ENCODE assay signal across 8 mouse cellular contexts in the genomic region with DNA sequence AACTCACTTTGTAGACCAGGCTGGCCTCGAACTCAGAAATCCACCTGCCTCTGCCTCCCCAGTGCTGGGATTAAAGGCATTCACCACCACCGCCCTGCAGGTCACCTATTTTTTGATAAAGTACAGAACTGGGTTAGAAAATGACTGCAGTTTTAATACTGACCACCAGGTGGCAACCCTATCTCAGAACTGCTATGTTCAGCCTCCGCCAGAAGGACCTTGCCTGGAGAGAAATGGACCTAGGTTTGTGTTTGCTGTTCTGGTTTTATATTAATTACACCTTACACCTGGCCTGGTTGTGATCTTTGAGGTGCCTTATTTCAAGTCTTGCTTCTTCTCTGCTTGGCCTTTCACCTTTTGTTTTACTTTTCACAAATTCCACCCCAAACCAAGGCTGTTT. TPM values are rescaled to one million over a fixed set of nuclear protein-coding genes. Genes with fewer than 3 reads are reported as not detected.
DNase-seq lines count a peak whose midpoint lies in the region; ATAC-seq and TF ChIP-seq lines count a peak whose summit lies in the region.

No protein-coding gene starts in this region.

- no peaks in the 10 kb centered on the region for H3K27me3 ChIP-seq in intestine, embryonic 16.5 days (replicated peaks; ENCODE audit: control insufficient read depth, insufficient read depth, low read length)
- no peaks in the 10 kb centered on the region for H3K27me3 ChIP-seq in limb, embryonic 11.5 days (ENCODE audit: control insufficient read depth, insufficient read depth, low read length)

- H3K4me2 ChIP-seq in intestine, embryonic 16.5 days (ENCODE audit: low read depth, low read length), result no peak overlapping the region
- H3K4me2 ChIP-seq in limb, embryonic 11.5 days (ENCODE audit: low read depth, severe bottlenecking), result no peak overlapping the region

- H3K27ac ChIP-seq in intestine, embryonic 16.5 days (ENCODE audit: low read length), result no peak overlapping the region
- no peak overlapping the region for H3K27ac ChIP-seq in limb, embryonic 11.5 days (replicated peaks; ENCODE audit: low read depth, low read length)

- peak; percentile 72; the same call in 1 of the 2 replicates for TF ChIP-seq CTCF in brain, embryonic 14.5 days (IDR thresholded peaks at IDR 0.05; ENCODE audit: borderline replicate concordance, extremely low read depth, insufficient read depth, insufficient read length)

- peak; percentile 69 for ATAC-seq in erythroid progenitor cell, adult 5-6 weeks (replicated peaks; ENCODE audit: low FRiP score, poor library complexity, severe bottlenecking)
- ATAC-seq in intestine, embryonic 16.5 days, result peak; percentile 72; the same call in 1 of the 2 replicates
- no peak for ATAC-seq in limb, embryonic 11.5 days (ENCODE audit: insufficient number of reproducible peaks, low FRiP score, low TSS enrichment, low read depth)

- peak; percentile 54 for DNase-seq in urinary bladder, postnatal 25 days (ENCODE audit: low spot score)
- DNase-seq in urinary bladder, postnatal 4 days (ENCODE audit: low spot score in 2 of 2), result no peak
- DNase-seq in brain, embryonic 14.5 days (ENCODE audit: low read depth), result peak; percentile 79
- DNase-seq in limb, embryonic 11.5 days (ENCODE audit: low spot score), result peak; percentile 69
- peak; percentile 29 to 53 for DNase-seq in natural killer cell, adult 2 months (ENCODE audit: low spot score in 2 of 2)
- peak; percentile 35 for DNase-seq in thymus, postnatal 25 days

- no peaks in the 10 kb centered on the region for H3K4me1 ChIP-seq in intestine, embryonic 16.5 days (ENCODE audit: control insufficient read depth, insufficient read depth, low read length)
- no peaks in the 10 kb centered on the region for H3K4me1 ChIP-seq in limb, embryonic 11.5 days (ENCODE audit: control insufficient read depth, insufficient read depth, low read length)

- no peak overlapping the region for H3K4me3 ChIP-seq in intestine, embryonic 16.5 days (ENCODE audit: low read length)
- H3K4me3 ChIP-seq in limb, embryonic 11.5 days (ENCODE audit: low read depth, low read length), result no peak overlapping the region

- no peaks in the 10 kb centered on the region for H3K36me3 ChIP-seq in intestine, embryonic 16.5 days (ENCODE audit: control insufficient read depth, insufficient read depth, low read length)
- no peaks in the 10 kb centered on the region for H3K36me3 ChIP-seq in limb, embryonic 11.5 days (ENCODE audit: control insufficient read depth, insufficient read depth, low read length)

- WGBS in intestine, embryonic 16.5 days, result 29% methylated on average over 3 of the region's 3 CpGs
- WGBS in limb, embryonic 11.5 days, result 28% methylated on average over 3 of the region's 3 CpGs

- no peak overlapping the region for H3K9ac ChIP-seq in intestine, embryonic 16.5 days (ENCODE audit: low read depth, low read length)
- no peak overlapping the region for H3K9ac ChIP-seq in limb, embryonic 11.5 days (ENCODE audit: low read length)

- no peak for TF ChIP-seq POLR2A in brain, embryonic 14.5 days (IDR thresholded peaks at IDR 0.05; ENCODE audit: borderline replicate concordance, extremely low read depth, insufficient read depth, insufficient read length, poor library complexity, severe bottlenecking)

- peaks cover 7% of the 10 kb centered on the region for H3K9me3 ChIP-seq in intestine, embryonic 16.5 days (ENCODE audit: control insufficient read depth, low read length)
- no peaks in the 10 kb centered on the region for H3K9me3 ChIP-seq in limb, embryonic 11.5 days (ENCODE audit: control insufficient read depth, low read length)

RNA-seq across cellular contexts. Expression of gene Ctrb1, which starts 12.7 kb away (rescaled TPM):
- 0.10 and 0.22 TPM in 2 replicates for polyA plus RNA-seq in brain, embryonic 14.5 days (2012; rRNA removed)
- total RNA-seq in erythroid progenitor cell, adult 5-6 weeks (2015; ENCODE audit: low replicate concordance), result not detected in 2 replicates
- total RNA-seq in erythroid progenitor cell, adult 5-6 weeks (2017; ENCODE audit: low replicate concordance), result not detected in 2 replicates
- polyA plus RNA-seq in intestine, embryonic 16.5 days (2015; fragmentation: Nextera tagmentation; extraction: Ambion mirVana), result 1,904 and 2,500 TPM in 2 replicates
- polyA plus RNA-seq in limb, embryonic 11.5 days (2014; fragmentation: Nextera tagmentation; extraction: Ambion mirVana), result not detected in 2 replicates

RNA-seq across cellular contexts. Expression of gene Zfp1, which starts 34.9 kb away (rescaled TPM):
- polyA plus RNA-seq in brain, embryonic 14.5 days (2012; rRNA removed), result 25.6 and 25.9 TPM in 2 replicates
- 3.6 and 11.3 TPM in 2 replicates for total RNA-seq in erythroid progenitor cell, adult 5-6 weeks (2015; ENCODE audit: low replicate concordance)
- total RNA-seq in erythroid progenitor cell, adult 5-6 weeks (2017; ENCODE audit: low replicate concordance), result 2.1 TPM in 1 of 2 replicates, not detected in the other
- 12.6 and 16.0 TPM in 2 replicates for polyA plus RNA-seq in intestine, embryonic 16.5 days (2015; fragmentation: Nextera tagmentation; extraction: Ambion mirVana)
- polyA plus RNA-seq in limb, embryonic 11.5 days (2014; fragmentation: Nextera tagmentation; extraction: Ambion mirVana), result 22.8 and 23.3 TPM in 2 replicates

RNA-seq across cellular contexts. Expression of gene Ldhd, which starts 47.9 kb away (rescaled TPM):
- 0.58 and 0.68 TPM in 2 replicates for polyA plus RNA-seq in brain, embryonic 14.5 days (2012; rRNA removed)
- total RNA-seq in erythroid progenitor cell, adult 5-6 weeks (2015; ENCODE audit: low replicate concordance), result not detected in 2 replicates
- 0.15 TPM in 1 of 2 replicates, not detected in the other for total RNA-seq in erythroid progenitor cell, adult 5-6 weeks (2017; ENCODE audit: low replicate concordance)
- 2.7 and 3.5 TPM in 2 replicates for polyA plus RNA-seq in intestine, embryonic 16.5 days (2015; fragmentation: Nextera tagmentation; extraction: Ambion mirVana)
- polyA plus RNA-seq in limb, embryonic 11.5 days (2014; fragmentation: Nextera tagmentation; extraction: Ambion mirVana), result 0.04 and 0.11 TPM in 2 replicates

Comparison
In these comparisons a context has a peak if more than half of its experiments do, and no peak if none do; other contexts are left out.
1. DNase-seq: peak in urinary bladder, postnatal 25 days (single experiment), brain, embryonic 14.5 days (single experiment), limb, embryonic 11.5 days (single experiment), natural killer cell, adult 2 months (2 of 2) and thymus, postnatal 25 days (single experiment); none in urinary bladder, postnatal 4 days (0 of 2).
2. RNA of gene Ctrb1, which starts 12.7 kb away (polyA plus RNA-seq): 1,904 to 2,500 TPM in intestine, embryonic 16.5 days; 0.10 to 0.22 TPM in brain, embryonic 14.5 days and not detected in limb, embryonic 11.5 days; every median in the first group is over 1,000 times any median in the second.